In the genomic region with DNA sequence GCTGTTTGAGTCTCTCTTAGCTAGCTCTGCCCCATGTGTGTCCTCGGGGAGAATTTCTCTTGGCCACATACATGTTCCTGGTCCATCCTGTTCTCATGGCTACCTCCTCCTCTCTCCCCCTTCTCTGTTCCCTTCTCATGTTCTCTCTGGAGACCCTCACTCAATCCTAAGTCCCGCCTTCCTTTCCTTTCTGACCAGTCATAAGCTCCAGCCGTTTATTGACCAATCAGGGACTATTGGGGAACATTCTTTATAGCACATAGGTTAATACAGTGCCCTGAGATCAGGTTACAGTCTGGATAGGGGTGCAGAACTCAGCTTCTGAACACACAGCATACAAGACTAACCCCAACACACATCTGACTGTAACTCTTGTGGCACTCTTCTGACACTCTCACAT, we compare ENCODE assay signal across 22 mouse cellular contexts. TPM values are rescaled to one million over a fixed set of nuclear protein-coding genes. Genes with fewer than 3 reads are reported as not detected.
A peak's percentile ranks its signal among the peaks of the same experiment; 100 is the strongest.
DNase-seq lines count a peak whose midpoint lies in the region; ATAC-seq and TF ChIP-seq lines count a peak whose summit lies in the region.
"Had no signal": no experiment of that assay in that cellular context is flagged by ENCODE, and none has a peak within 500 bp of the region (broad histone marks: within the 10 kb centered on the region; RNA-seq: fewer than 3 reads in every experiment).

No protein-coding gene starts in this region.

- intact Hi-C loops in left cerebral cortex, postnatal 10 days (cut with DNase I): no loop called here
- intact Hi-C loops in gastrocnemius, adult 2 months (cut with DNase I): no loop called here

- H3K9me3 ChIP-seq in neural tube, embryonic 15.5 days (replicated peaks): no peaks in the 10 kb centered on the region
- no peaks in the 10 kb centered on the region for H3K9me3 ChIP-seq in embryonic facial prominence, embryonic 10.5 days
- H3K9me3 ChIP-seq in limb, embryonic 11.5 days (ENCODE audit: control insufficient read depth, low read length): no peaks in the 10 kb centered on the region
- H3K9me3 ChIP-seq: intestine, embryonic 15.5 days had no signal

- no peak overlapping the region for H3K27ac ChIP-seq in neural tube, embryonic 15.5 days (replicated peaks)
- H3K27ac ChIP-seq in embryonic facial prominence, embryonic 10.5 days (replicated peaks): peak overlapping the region; percentile 26; the same call in 1 of the 2 replicates
- no peak overlapping the region; the same call in 1 of the 2 replicates for H3K27ac ChIP-seq in limb, embryonic 11.5 days (replicated peaks; ENCODE audit: low read depth, low read length)
- H3K27ac ChIP-seq in gastrocnemius, adult 2 months: no peak overlapping the region
- no peak overlapping the region for H3K27ac ChIP-seq in thymus, adult 2 months (ENCODE audit: control insufficient read depth, insufficient read depth, low read length)
- H3K27ac ChIP-seq: hindbrain, embryonic 14.5 days; intestine, embryonic 15.5 days; layer of hippocampus, adult 2 months; stomach, postnatal 0 days had no signal

- TF ChIP-seq CTCF in gastrocnemius, adult 2 months (IDR thresholded peaks at IDR 0.05): no peak
- no peak for TF ChIP-seq CTCF in thymus, adult 2 months (IDR thresholded peaks at IDR 0.05; ENCODE audit: borderline replicate concordance, control insufficient read depth, extremely low read depth, insufficient read depth, low read length, poor library complexity)

- TF ChIP-seq POLR2A in thymus, adult 2 months (IDR thresholded peaks at IDR 0.05; ENCODE audit: control insufficient read depth, extremely low read depth, insufficient read depth, low read length, poor library complexity): no peak

- H3K9ac ChIP-seq in neural tube, embryonic 15.5 days (replicated peaks): no peak overlapping the region
- H3K9ac ChIP-seq in limb, embryonic 11.5 days (ENCODE audit: low read length): no peak overlapping the region
- H3K9ac ChIP-seq: forebrain, postnatal 0 days; heart, embryonic 12.5 days; hindbrain, embryonic 14.5 days; intestine, embryonic 15.5 days had no signal

- H3K4me1 ChIP-seq in neural tube, embryonic 15.5 days: peaks cover 13% of the 10 kb centered on the region
- peaks cover 29% of the 10 kb centered on the region for H3K4me1 ChIP-seq in embryonic facial prominence, embryonic 10.5 days
- H3K4me1 ChIP-seq in limb, embryonic 11.5 days (ENCODE audit: control insufficient read depth, insufficient read depth, low read length): 0 out of 2 replicates have a peak, but pooled peaks cover 7% of the 10 kb centered on the region
- H3K4me1 ChIP-seq in thymus, adult 2 months (replicated peaks; ENCODE audit: control insufficient read depth, insufficient read depth, low read length): peaks cover 5% of the 10 kb centered on the region; the same call in 1 of the 2 replicates

- H3K36me3 ChIP-seq in neural tube, embryonic 15.5 days: no peaks in the 10 kb centered on the region
- H3K36me3 ChIP-seq in embryonic facial prominence, embryonic 10.5 days (replicated peaks): no peaks in the 10 kb centered on the region
- no peaks in the 10 kb centered on the region for H3K36me3 ChIP-seq in limb, embryonic 11.5 days (ENCODE audit: control insufficient read depth, insufficient read depth, low read length)
- no peaks in the 10 kb centered on the region for H3K36me3 ChIP-seq in thymus, adult 2 months (ENCODE audit: control insufficient read depth, insufficient read depth, low read length)
- H3K36me3 ChIP-seq: intestine, embryonic 15.5 days had no signal

- no peak for ATAC-seq in neural tube, embryonic 15.5 days (ENCODE audit: low FRiP score)
- ATAC-seq in limb, embryonic 11.5 days (ENCODE audit: insufficient number of reproducible peaks, low FRiP score, low TSS enrichment, low read depth): peak; percentile 84
- ATAC-seq: forebrain, postnatal 0 days; intestine, embryonic 15.5 days; midbrain, embryonic 16.5 days had no signal

- H3K4me3 ChIP-seq in neural tube, embryonic 15.5 days (replicated peaks): no peak overlapping the region
- no peak overlapping the region for H3K4me3 ChIP-seq in embryonic facial prominence, embryonic 10.5 days
- no peak overlapping the region for H3K4me3 ChIP-seq in limb, embryonic 11.5 days (ENCODE audit: low read depth, low read length)
- no peak overlapping the region for H3K4me3 ChIP-seq in gastrocnemius, adult 2 months
- no peak overlapping the region for H3K4me3 ChIP-seq in thymus, adult 2 months (ENCODE audit: control insufficient read depth, insufficient read depth, low read length)
- H3K4me3 ChIP-seq: heart, embryonic 12.5 days; intestine, embryonic 15.5 days; layer of hippocampus, adult 2 months had no signal

- peak; percentile 34 for DNase-seq in neural tube, embryonic 10.5 days (ENCODE audit: extremely low spot score, low spot score)
- peak; percentile 48 for DNase-seq in embryonic facial prominence, embryonic 10.5 days (ENCODE audit: low spot score)
- DNase-seq in limb, embryonic 11.5 days (ENCODE audit: low spot score): peak; percentile 62
- DNase-seq in left cerebral cortex, postnatal 10 days (ENCODE audit: extremely low spot score in 1 of 2, low spot score in 2 of 2): no peak
- no peak for DNase-seq in gastrocnemius, adult 2 months
- no peak for DNase-seq in thymus, adult 2 months
- DNase-seq: adrenal gland, postnatal 25 days; cerebellum, adult 11 months; cerebellum, postnatal 10 days; forebrain, postnatal 0 days; kidney, postnatal 10 days; left cerebral cortex, postnatal 4 days; lung, postnatal 14 days; right cerebral cortex, adult 18-20 months; thymus, postnatal 36 days had no signal

- H3K4me2 ChIP-seq in neural tube, embryonic 15.5 days: no peak overlapping the region
- 0 out of 2 replicates have a peak overlapping the region, but pooled peaks have one; percentile 23 for H3K4me2 ChIP-seq in limb, embryonic 11.5 days (ENCODE audit: low read depth, severe bottlenecking)
- H3K4me2 ChIP-seq: heart, embryonic 12.5 days; hindbrain, embryonic 14.5 days; intestine, embryonic 15.5 days had no signal

- WGBS in neural tube, embryonic 15.5 days: 42% methylated on average over 3 of the region's 3 CpGs
- 52% methylated on average over 3 of the region's 3 CpGs for WGBS in embryonic facial prominence, embryonic 10.5 days
- WGBS in limb, embryonic 11.5 days: 35% methylated on average over 3 of the region's 3 CpGs
- WGBS in thymus, adult 2 months: 72% methylated on average over 3 of the region's 3 CpGs

- H3K27me3 ChIP-seq in neural tube, embryonic 15.5 days (replicated peaks): 0 out of 2 replicates have a peak, but pooled peaks cover 9% of the 10 kb centered on the region
- H3K27me3 ChIP-seq in embryonic facial prominence, embryonic 10.5 days (replicated peaks; ENCODE audit: low read depth, poor library complexity, severe bottlenecking): peaks cover 13% of the 10 kb centered on the region
- no peaks in the 10 kb centered on the region for H3K27me3 ChIP-seq in limb, embryonic 11.5 days (ENCODE audit: control insufficient read depth, insufficient read depth, low read length)
- H3K27me3 ChIP-seq in thymus, adult 2 months (ENCODE audit: control insufficient read depth, insufficient read depth, low read length): peaks cover 21% of the 10 kb centered on the region; the same call in 1 of the 2 replicates
- H3K27me3 ChIP-seq: heart, embryonic 12.5 days; intestine, embryonic 15.5 days had no signal

RNA-seq across cellular contexts. Expression of gene Copz2, which starts 2.4 kb away (rescaled TPM):
- 29.2 and 42.0 TPM in 2 replicates for polyA plus RNA-seq in neural tube, embryonic 15.5 days (2015; fragmentation: Nextera tagmentation; extraction: Ambion mirVana)
- 36.2 and 37.4 TPM in 2 replicates for polyA plus RNA-seq in embryonic facial prominence, embryonic 10.5 days (2016; fragmentation: Nextera tagmentation; extraction: Ambion mirVana)
- polyA plus RNA-seq in limb, embryonic 11.5 days (2014; fragmentation: Nextera tagmentation; extraction: Ambion mirVana): 53.8 and 56.8 TPM in 2 replicates
- 1 to 10 TPM; 2.5 to 3.1 TPM for total RNA-seq in left cerebral cortex, postnatal 10 days (2021)
- total RNA-seq in gastrocnemius, adult 2 months (2021): 10 to 100 TPM; 21.4 to 31.0 TPM
- polyA plus RNA-seq in thymus, adult 2 months (2012; rRNA removed): 24.5 and 25.3 TPM in 2 replicates

RNA-seq across cellular contexts. Expression of gene Nfe2l1, which starts 17.5 kb away (rescaled TPM):
- polyA plus RNA-seq in neural tube, embryonic 15.5 days (2015; fragmentation: Nextera tagmentation; extraction: Ambion mirVana): 71.8 and 78.2 TPM in 2 replicates
- 65.4 and 69.9 TPM in 2 replicates for polyA plus RNA-seq in embryonic facial prominence, embryonic 10.5 days (2016; fragmentation: Nextera tagmentation; extraction: Ambion mirVana)
- 30.1 and 33.7 TPM in 2 replicates for polyA plus RNA-seq in limb, embryonic 11.5 days (2014; fragmentation: Nextera tagmentation; extraction: Ambion mirVana)
- total RNA-seq in left cerebral cortex, postnatal 10 days (2021): 100 to 1,000 TPM; 167 to 175 TPM
- total RNA-seq in gastrocnemius, adult 2 months (2021): 100 to 1,000 TPM; 395 to 484 TPM
- polyA plus RNA-seq in thymus, adult 2 months (2012; rRNA removed): 136 and 170 TPM in 2 replicates

RNA-seq across cellular contexts. Expression of gene Cbx1, which starts 58.3 kb away (rescaled TPM):
- 60.9 and 69.5 TPM in 2 replicates for polyA plus RNA-seq in neural tube, embryonic 15.5 days (2015; fragmentation: Nextera tagmentation; extraction: Ambion mirVana)
- 201 and 213 TPM in 2 replicates for polyA plus RNA-seq in embryonic facial prominence, embryonic 10.5 days (2016; fragmentation: Nextera tagmentation; extraction: Ambion mirVana)
- polyA plus RNA-seq in limb, embryonic 11.5 days (2014; fragmentation: Nextera tagmentation; extraction: Ambion mirVana): 172 and 179 TPM in 2 replicates
- 10 to 100 TPM; 49.3 to 52.2 TPM for total RNA-seq in left cerebral cortex, postnatal 10 days (2021)
- 10 to 100 TPM; 35.0 to 42.0 TPM for total RNA-seq in gastrocnemius, adult 2 months (2021)
- 52.3 and 61.2 TPM in 2 replicates for polyA plus RNA-seq in thymus, adult 2 months (2012; rRNA removed)

Comparison
In these comparisons a context has a peak if more than half of its experiments do, and no peak if none do; other contexts are left out.
1. DNase-seq: peak in neural tube, embryonic 10.5 days (single experiment), embryonic facial prominence, embryonic 10.5 days (single experiment) and limb, embryonic 11.5 days (single experiment); none in left cerebral cortex, postnatal 10 days (0 of 2), gastrocnemius, adult 2 months (single experiment) and thymus, adult 2 months (single experiment).